Mouse (Mus musculus) ES-E14 (cell line): ENCODE measurements around the gene Pfkm.

Source experiments
- CHD2 ChIP-seq: IDR thresholded peaks from 2 replicates; pipeline ENCODE4 v1.6.1; 2014; ENCODE audit warnings: mild to moderate bottlenecking, low read depth, low read length, inconsistent platforms
- MAFK ChIP-seq: IDR thresholded peaks from 2 replicates; pipeline ENCODE4 v1.6.1; 2014; ENCODE audit warnings: mild to moderate bottlenecking, low read depth, low read length, inconsistent platforms; ENCODE audit not compliant: insufficient read depth
- ZNF384 ChIP-seq: IDR thresholded peaks from 2 replicates; pipeline ENCODE4 v1.6.1; 2012; ENCODE audit warnings: low read depth, low read length, inconsistent platforms

- TF ChIP-seq MAFK: no peak
- no peak for TF ChIP-seq ZNF384
- TF ChIP-seq CHD2: no peak
Measured at GRCm38 (mm10) chr15:98134034-98134433, 41.6 kb downstream of the Pfkm start.
